Mouse (Mus musculus): ENCODE results near the gene Btbd11. TPM values are rescaled to one million over a fixed set of nuclear protein-coding genes. Genes with fewer than 3 reads are reported as not detected.

The Btbd11 gene
- polyA plus RNA-seq, 1 experiment from 2014 or later = 23.6 TPM

GRCm38 (mm10) chr10:85621067-85621466 lies 234.5 kb downstream of the Btbd11 start:
- Histone ChIP-seq H3K9ac (ENCODE audit: low read depth, low read length) (no peak overlapping the region), H3K4me1 (ENCODE audit: control insufficient read depth, insufficient read depth, low read length) (no peaks in the 10 kb centered on the region), H3K4me3 (ENCODE audit: low read length) (no peak overlapping the region), H3K27ac (ENCODE audit: low read depth, low read length) (no peak overlapping the region), H3K27me3 (ENCODE audit: control insufficient read depth, insufficient read depth, low read length) (no peaks in the 10 kb centered on the region), H3K4me2 (replicated peaks; ENCODE audit: low read depth, low read length) (no peak overlapping the region), H3K9me3 (ENCODE audit: control insufficient read depth, low read length) (no peaks in the 10 kb centered on the region), H3K36me3 (ENCODE audit: control insufficient read depth, insufficient read depth, low read length) (no peaks in the 10 kb centered on the region)
- WGBS = 89% methylated on average over 6 of the region's 6 CpGs
- ATAC-seq (ENCODE audit: low FRiP score, low TSS enrichment) = no peak

DNA sequence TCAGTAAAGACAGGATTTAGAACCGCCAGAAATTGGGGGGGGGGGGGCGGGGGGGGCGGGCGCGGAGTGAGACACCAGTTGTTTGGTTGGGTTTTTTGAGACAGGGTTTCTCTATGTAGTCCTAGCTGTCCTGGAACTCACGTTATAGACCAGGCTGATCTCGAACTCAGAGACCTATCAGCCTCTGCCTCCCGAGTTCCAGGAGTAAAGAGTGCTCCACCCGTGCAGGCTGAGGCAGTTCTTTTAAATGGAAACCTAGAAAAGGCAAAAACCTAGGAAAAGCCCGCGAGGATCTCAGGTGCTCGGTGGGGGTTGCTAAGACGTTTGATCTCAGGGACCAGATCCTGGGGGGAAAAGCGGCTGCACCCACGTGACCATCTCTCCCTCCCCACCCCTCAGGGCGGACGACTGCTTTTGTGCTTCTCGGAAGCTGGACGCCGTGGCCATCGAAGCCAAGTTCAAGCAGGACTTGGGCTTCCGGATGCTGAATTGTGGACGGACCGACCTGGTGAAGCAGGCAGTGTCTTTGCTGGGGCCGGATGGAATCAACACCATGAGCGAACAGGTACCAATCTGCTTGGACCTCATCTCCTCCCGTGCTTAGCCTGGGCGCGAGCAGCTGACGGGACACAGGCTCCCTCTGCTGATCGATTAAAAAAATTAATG lies 238.0 kb downstream of the Btbd11 start:
- Histone ChIP-seq H3K27ac (ENCODE audit: low read depth, low read length) (no peak overlapping the region), H3K9ac (ENCODE audit: low read depth, low read length) (peak overlapping the region; percentile 53; the same call in 1 of the 2 replicates), H3K36me3 (ENCODE audit: control insufficient read depth, insufficient read depth, low read length) (no peaks in the 10 kb centered on the region), H3K27me3 (ENCODE audit: control insufficient read depth, insufficient read depth, low read length) (no peaks in the 10 kb centered on the region), H3K4me2 (replicated peaks; ENCODE audit: low read depth, low read length) (peak overlapping the region; percentile 73), H3K4me1 (ENCODE audit: control insufficient read depth, insufficient read depth, low read length) (no peaks in the 10 kb centered on the region), H3K9me3 (ENCODE audit: control insufficient read depth, low read length) (no peaks in the 10 kb centered on the region), H3K4me3 (ENCODE audit: low read length) (peak overlapping the region; percentile 39)
- 5% methylated on average over 31 of the region's 31 CpGs for WGBS
- peak; percentile 73; the same call in 1 of the 2 replicates for ATAC-seq (ENCODE audit: low FRiP score, low TSS enrichment)

- Histone ChIP-seq H3K4me3 (ENCODE audit: low read length) (0 out of 2 replicates have a peak overlapping the region, but pooled peaks have one; percentile 39), H3K27ac (ENCODE audit: low read depth, low read length) (no peak overlapping the region), H3K4me1 (ENCODE audit: control insufficient read depth, insufficient read depth, low read length) (no peaks in the 10 kb centered on the region), H3K4me2 (replicated peaks; ENCODE audit: low read depth, low read length) (peak overlapping the region; percentile 73; the same call in 1 of the 2 replicates), H3K9ac (ENCODE audit: low read depth, low read length) (no peak overlapping the region), H3K27me3 (ENCODE audit: control insufficient read depth, insufficient read depth, low read length) (no peaks in the 10 kb centered on the region), H3K9me3 (ENCODE audit: control insufficient read depth, low read length) (no peaks in the 10 kb centered on the region), H3K36me3 (ENCODE audit: control insufficient read depth, insufficient read depth, low read length) (no peaks in the 10 kb centered on the region)
- no peak for ATAC-seq (ENCODE audit: low FRiP score, low TSS enrichment)
- 64% methylated on average over 4 of the region's 4 CpGs for WGBS
Measured at GRCm38 (mm10) chr10:85625170-85625686, 238.6 kb downstream of the Btbd11 start.

- Histone ChIP-seq H3K4me1 (ENCODE audit: control insufficient read depth, insufficient read depth, low read length) (no peaks in the 10 kb centered on the region), H3K27me3 (ENCODE audit: control insufficient read depth, insufficient read depth, low read length) (no peaks in the 10 kb centered on the region), H3K9ac (ENCODE audit: low read depth, low read length) (no peak overlapping the region), H3K27ac (ENCODE audit: low read depth, low read length) (no peak overlapping the region), H3K36me3 (ENCODE audit: control insufficient read depth, insufficient read depth, low read length) (no peaks in the 10 kb centered on the region; the same call in none of the 2 replicates), H3K4me2 (replicated peaks; ENCODE audit: low read depth, low read length) (no peak overlapping the region), H3K9me3 (ENCODE audit: control insufficient read depth, low read length) (no peaks in the 10 kb centered on the region), H3K4me3 (ENCODE audit: low read length) (no peak overlapping the region)
- 78% methylated on average over 10 of the region's 10 CpGs for WGBS
- no peak for ATAC-seq (ENCODE audit: low FRiP score, low TSS enrichment)
Measured at GRCm38 (mm10) chr10:85632030-85632429, 245.4 kb downstream of the Btbd11 start.

DNA sequence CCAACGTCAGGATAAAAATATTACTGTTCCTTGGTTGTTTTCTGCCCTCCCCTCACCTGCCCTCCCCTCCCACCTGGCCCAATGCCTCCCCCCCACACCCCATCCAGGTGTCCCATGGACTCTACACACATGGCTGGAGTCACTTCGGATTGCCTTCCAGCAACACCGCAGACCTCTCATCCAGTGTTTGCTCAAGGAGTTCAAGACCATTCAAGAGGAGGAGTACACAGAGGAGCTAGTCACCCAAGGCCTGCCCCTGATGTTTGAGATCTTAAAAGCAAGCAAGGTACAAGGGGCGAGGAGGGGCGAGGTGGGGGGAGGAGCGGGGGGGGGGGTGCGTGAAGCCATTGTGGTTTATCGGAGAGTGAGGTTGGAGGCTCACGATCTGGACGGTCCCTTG lies 247.0 kb downstream of the Btbd11 start:
- Histone ChIP-seq H3K9ac (ENCODE audit: low read depth, low read length) (no peak overlapping the region), H3K4me2 (replicated peaks; ENCODE audit: low read depth, low read length) (no peak overlapping the region), H3K27ac (ENCODE audit: low read depth, low read length) (no peak overlapping the region), H3K4me3 (ENCODE audit: low read length) (no peak overlapping the region), H3K36me3 (ENCODE audit: control insufficient read depth, insufficient read depth, low read length) (no peaks in the 10 kb centered on the region; the same call in none of the 2 replicates), H3K27me3 (ENCODE audit: control insufficient read depth, insufficient read depth, low read length) (no peaks in the 10 kb centered on the region), H3K9me3 (ENCODE audit: control insufficient read depth, low read length) (no peaks in the 10 kb centered on the region), H3K4me1 (ENCODE audit: control insufficient read depth, insufficient read depth, low read length) (no peaks in the 10 kb centered on the region)
- no peak for ATAC-seq (ENCODE audit: low FRiP score, low TSS enrichment)
- 87% methylated on average over 10 of the region's 10 CpGs for WGBS

- Histone ChIP-seq H3K9ac (ENCODE audit: low read depth, low read length) (no peak overlapping the region), H3K4me3 (ENCODE audit: low read length) (no peak overlapping the region), H3K4me1 (ENCODE audit: control insufficient read depth, insufficient read depth, low read length) (no peaks in the 10 kb centered on the region), H3K27ac (ENCODE audit: low read depth, low read length) (no peak overlapping the region), H3K27me3 (ENCODE audit: control insufficient read depth, insufficient read depth, low read length) (no peaks in the 10 kb centered on the region), H3K36me3 (ENCODE audit: control insufficient read depth, insufficient read depth, low read length) (no peaks in the 10 kb centered on the region; the same call in none of the 2 replicates), H3K4me2 (replicated peaks; ENCODE audit: low read depth, low read length) (no peak overlapping the region), H3K9me3 (ENCODE audit: control insufficient read depth, low read length) (no peaks in the 10 kb centered on the region)
- ATAC-seq (ENCODE audit: low FRiP score, low TSS enrichment) = no peak
- 47% methylated on average over 7 of the region's 7 CpGs for WGBS
Measured at GRCm38 (mm10) chr10:85637580-85637979, 251.0 kb downstream of the Btbd11 start.

- H3K27me3 ChIP-seq (ENCODE audit: control insufficient read depth, insufficient read depth, low read length) = no peaks in the 10 kb centered on the region
- H3K27ac ChIP-seq (ENCODE audit: low read depth, low read length) = no peak overlapping the region
- no peaks in the 10 kb centered on the region for H3K9me3 ChIP-seq (ENCODE audit: control insufficient read depth, low read length)
- no peaks in the 10 kb centered on the region; the same call in none of the 2 replicates for H3K36me3 ChIP-seq (ENCODE audit: control insufficient read depth, insufficient read depth, low read length)
- no peaks in the 10 kb centered on the region for H3K4me1 ChIP-seq (ENCODE audit: control insufficient read depth, insufficient read depth, low read length)
- no peak overlapping the region for H3K4me2 ChIP-seq (replicated peaks; ENCODE audit: low read depth, low read length)
- WGBS = 70% methylated on average over 5 of the region's 5 CpGs
- no peak for ATAC-seq (ENCODE audit: low FRiP score, low TSS enrichment)
- no peak overlapping the region for H3K9ac ChIP-seq (ENCODE audit: low read depth, low read length)
- H3K4me3 ChIP-seq (ENCODE audit: low read length) = no peak overlapping the region
Measured at GRCm38 (mm10) chr10:85638141-85638540, 251.5 kb downstream of the Btbd11 start.

GRCm38 (mm10) chr10:85639581-85639980 lies 253.0 kb downstream of the Btbd11 start:
- Histone ChIP-seq H3K4me2 (replicated peaks; ENCODE audit: low read depth, low read length) (no peak overlapping the region), H3K9me3 (ENCODE audit: control insufficient read depth, low read length) (no peaks in the 10 kb centered on the region), H3K9ac (ENCODE audit: low read depth, low read length) (no peak overlapping the region), H3K4me3 (ENCODE audit: low read length) (no peak overlapping the region), H3K36me3 (ENCODE audit: control insufficient read depth, insufficient read depth, low read length) (no peaks in the 10 kb centered on the region; the same call in 1 of the 2 replicates), H3K27ac (ENCODE audit: low read depth, low read length) (no peak overlapping the region), H3K4me1 (ENCODE audit: control insufficient read depth, insufficient read depth, low read length) (no peaks in the 10 kb centered on the region), H3K27me3 (ENCODE audit: control insufficient read depth, insufficient read depth, low read length) (no peaks in the 10 kb centered on the region)
- no peak for ATAC-seq (ENCODE audit: low FRiP score, low TSS enrichment)
- WGBS = 83% methylated on average over 7 of the region's 7 CpGs

- Histone ChIP-seq H3K4me3 (ENCODE audit: low read length) (no peak overlapping the region), H3K27ac (ENCODE audit: low read depth, low read length) (no peak overlapping the region), H3K27me3 (ENCODE audit: control insufficient read depth, insufficient read depth, low read length) (no peaks in the 10 kb centered on the region), H3K4me1 (ENCODE audit: control insufficient read depth, insufficient read depth, low read length) (no peaks in the 10 kb centered on the region), H3K36me3 (ENCODE audit: control insufficient read depth, insufficient read depth, low read length) (no peaks in the 10 kb centered on the region), H3K9ac (ENCODE audit: low read depth, low read length) (no peak overlapping the region), H3K4me2 (replicated peaks; ENCODE audit: low read depth, low read length) (no peak overlapping the region), H3K9me3 (ENCODE audit: control insufficient read depth, low read length) (no peaks in the 10 kb centered on the region)
- ATAC-seq (ENCODE audit: low FRiP score, low TSS enrichment) = peak; percentile 75; the same call in 1 of the 2 replicates
- 50% methylated on average over 8 of the region's 8 CpGs for WGBS
Measured at GRCm38 (mm10) chr10:85640408-85640807, 253.8 kb downstream of the Btbd11 start.

All from kidney, embryonic 14.5 days (tissue).